Mouse (Mus musculus) intestine, postnatal 0 days (tissue): ENCODE results near the gene Cers5. TPM values are rescaled to one million over a fixed set of nuclear protein-coding genes. Genes with fewer than 3 reads are reported as not detected.

Experiments
- ATAC-seq: fragments of 200-750 bp; cut with Nextera tagmentation; 2 replicates; pipeline ENCODE4 v1.8.0; 2017; ENCODE audit warnings: mild to moderate bottlenecking, moderate TSS enrichment, moderate library complexity
- H3K27ac ChIP-seq: fragments of 300-500 bp; sonication (generic); 2 replicates; pipeline ENCODE4 v1.5.1; 2014; ENCODE audit warnings: mild to moderate bottlenecking, low read depth, low read length, moderate library complexity
- H3K27me3 ChIP-seq: fragments of 300-500 bp; sonication (generic); replicated peaks from 2 replicates; pipeline ENCODE4 v1.6.1; 2014; ENCODE audit warnings: low read length, mixed read lengths; ENCODE audit not compliant: control insufficient read depth, insufficient read depth
- H3K36me3 ChIP-seq: fragments of 300-500 bp; sonication (generic); 2 replicates; pipeline ENCODE4 v1.6.1; 2014; ENCODE audit warnings: mild to moderate bottlenecking, moderate library complexity; ENCODE audit not compliant: control insufficient read depth, insufficient read depth
- H3K4me1 ChIP-seq: fragments of 300-500 bp; sonication (generic); replicated peaks from 2 replicates; pipeline ENCODE4 v1.6.1; 2014; ENCODE audit warnings: antibody characterized with exemption, low read length, mixed read lengths; ENCODE audit not compliant: control insufficient read depth, insufficient read depth
- H3K4me2 ChIP-seq: fragments of 300-500 bp; sonication (generic); replicated peaks from 2 replicates; pipeline ENCODE4 v1.6.1; 2014; ENCODE audit warnings: low read depth, mild to moderate bottlenecking, moderate library complexity
- H3K4me3 ChIP-seq: fragments of 300-500 bp; sonication (generic); 2 replicates; pipeline ENCODE4 v1.5.1; 2014; ENCODE audit warnings: low read depth, low read length
- H3K9ac ChIP-seq: fragments of 300-500 bp; sonication (generic); 2 replicates; pipeline ENCODE4 v1.6.1; 2014; ENCODE audit warnings: mild to moderate bottlenecking, low read depth, low read length
- H3K9me3 ChIP-seq: fragments of 300-500 bp; sonication (generic); 2 replicates; pipeline ENCODE4 v1.6.1; 2016; ENCODE audit warnings: mixed run types; ENCODE audit not compliant: control insufficient read depth
- CTCF ChIP-seq: sonication (generic); IDR thresholded peaks from 2 replicates; pipeline ENCODE4 v1.5.1; 2016; ENCODE audit warnings: low read depth, mild to moderate bottlenecking, control low read depth, antibody characterized with exemption, moderate library complexity
- WGBS: fragments of 180-500 bp; shearing (Covaris S2); extraction: QIAGEN DNeasy Blood & Tissue Kit; methylation state at CpG from one replicate; pipeline ENCODE4 v1.1.7; 2014; 5-methylcytosine and 5-hydroxymethylcytosine counted together
- polyA plus RNA-seq: library from polyadenylated mRNA; unstranded; fragments of >200 nt; fragmentation: Nextera tagmentation; extraction: Ambion mirVana; gene quantifications from 2 replicates; pipeline ENCODE4 v1.2.1, GENCODE M21; 2015

Cers5 gene
- polyA plus RNA-seq, 1 experiment from 2014 or later: 18.7 TPM

DNA sequence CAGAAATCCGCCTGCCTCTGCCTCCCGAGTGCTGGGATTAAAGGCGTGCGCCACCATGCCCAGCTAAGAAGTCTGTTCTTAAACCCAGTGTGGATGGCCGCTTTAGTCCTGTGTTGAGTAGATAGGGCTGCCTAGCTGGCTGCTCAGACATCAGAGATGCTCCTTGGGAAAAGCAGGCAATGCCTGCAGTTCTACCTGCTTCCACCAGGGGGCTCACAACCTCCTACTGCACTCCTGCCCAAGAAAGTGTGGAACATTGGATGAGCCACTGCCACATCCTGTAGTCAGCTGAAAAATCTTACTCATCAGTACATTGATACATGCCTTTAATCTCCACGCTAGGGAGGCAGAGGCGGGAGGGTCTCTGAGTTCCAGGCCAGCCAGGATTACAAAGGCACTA is 57.8 kb downstream of the Cers5 start:
- Histone ChIP-seq H3K27me3 (no peaks in the 10 kb centered on the region), H3K9me3 (no peaks in the 10 kb centered on the region), H3K27ac (0 out of 2 replicates have a peak overlapping the region, but pooled peaks have one; percentile 16), H3K36me3 (peaks cover 41% of the 10 kb centered on the region), H3K9ac (no peak overlapping the region), H3K4me1 (no peaks in the 10 kb centered on the region), H3K4me2 (no peak overlapping the region), H3K4me3 (no peak overlapping the region)
- peak; percentile 9; the same call in 1 of the 2 replicates for ATAC-seq
- WGBS: 44% methylated on average over 7 of the region's 7 CpGs
- peak; percentile 95 for TF ChIP-seq CTCF

DNA sequence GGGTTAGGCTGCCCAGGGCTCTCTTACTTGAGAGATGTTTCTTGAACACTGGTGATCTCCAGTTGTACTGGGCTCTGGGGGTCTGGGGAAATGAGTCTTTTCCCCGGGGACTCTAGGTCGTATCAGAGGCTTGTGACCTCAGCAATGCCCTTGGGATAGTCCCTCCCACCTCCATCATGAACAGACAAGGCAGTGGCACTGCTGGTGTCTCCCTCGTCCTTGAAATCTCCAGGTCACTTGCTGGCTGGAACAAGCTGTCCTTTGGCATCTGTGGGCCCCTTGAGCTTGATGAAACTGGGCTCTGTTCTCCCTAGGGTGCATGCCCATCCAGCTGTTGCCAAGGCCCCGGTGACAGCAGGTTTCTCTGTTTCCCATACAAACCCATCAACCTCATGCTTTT is 58.5 kb downstream of the Cers5 start:
- no peak for ATAC-seq
- TF ChIP-seq CTCF: no peak
- no peak overlapping the region for H3K27ac ChIP-seq
- no peak overlapping the region for H3K4me3 ChIP-seq
- H3K27me3 ChIP-seq: no peaks in the 10 kb centered on the region
- H3K36me3 ChIP-seq: peaks cover 47% of the 10 kb centered on the region
- H3K4me1 ChIP-seq: no peaks in the 10 kb centered on the region
- H3K9me3 ChIP-seq: no peaks in the 10 kb centered on the region
- no peak overlapping the region for H3K9ac ChIP-seq
- 78% methylated on average over 4 of the region's 4 CpGs for WGBS
- H3K4me2 ChIP-seq: no peak overlapping the region

- Histone ChIP-seq H3K4me1 (no peaks in the 10 kb centered on the region), H3K27ac (no peak overlapping the region), H3K36me3 (peaks cover 53% of the 10 kb centered on the region), H3K4me3 (no peak overlapping the region), H3K4me2 (no peak overlapping the region), H3K9me3 (no peaks in the 10 kb centered on the region), H3K27me3 (no peaks in the 10 kb centered on the region), H3K9ac (no peak overlapping the region)
- no peak for TF ChIP-seq CTCF
- WGBS: 89% methylated on average over 3 of the region's 3 CpGs
- no peak for ATAC-seq
These were observed 59.1 kb downstream of the Cers5 start for GRCm38 (mm10) chr15:99713569-99713968.

DNA sequence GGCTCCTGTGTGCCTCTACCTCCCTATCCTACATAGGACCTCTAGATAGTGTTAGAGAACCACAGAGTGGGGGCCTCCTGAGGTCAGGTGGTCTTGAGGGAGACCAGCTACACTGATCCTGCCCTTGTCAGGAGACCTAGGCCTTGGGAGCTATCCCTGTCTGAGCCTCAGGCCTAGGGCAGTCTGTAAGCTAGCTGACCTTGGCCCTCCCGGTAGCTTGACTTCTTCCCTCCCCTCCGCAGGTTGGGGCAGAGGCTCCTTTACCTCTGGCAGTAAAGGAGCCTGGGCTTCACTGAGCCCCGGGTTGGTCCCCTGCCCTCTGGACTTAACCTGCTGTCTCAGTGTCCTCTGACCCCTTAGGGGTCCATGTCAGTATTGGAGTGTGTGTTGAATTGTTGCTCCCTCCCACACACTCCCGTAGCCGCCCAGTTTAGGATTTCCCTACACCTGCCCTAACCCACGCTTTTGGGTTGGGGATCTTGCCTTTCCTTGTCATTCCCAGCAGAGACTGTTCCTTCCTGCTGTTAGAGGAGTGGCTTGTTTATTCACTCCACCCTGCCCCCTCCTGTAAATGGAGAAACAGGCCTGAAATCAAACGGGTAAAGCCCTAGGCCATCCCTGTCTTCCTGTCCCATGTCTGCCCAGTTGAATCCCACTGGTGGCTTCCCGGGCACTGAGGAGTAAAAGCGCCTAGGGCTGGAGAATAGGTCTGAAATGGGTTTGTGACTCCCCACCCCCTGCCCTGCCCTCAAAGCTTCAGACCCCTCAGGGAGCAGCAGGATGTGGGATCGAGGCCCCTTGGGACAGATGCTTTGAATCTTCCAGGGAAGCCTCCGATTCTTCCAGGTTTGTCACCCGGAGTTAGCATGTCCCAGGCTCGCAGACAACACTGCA is 59.8 kb downstream of the Cers5 start:
- Histone ChIP-seq H3K27ac (peak overlapping the region; percentile 54), H3K4me1 (no peaks in the 10 kb centered on the region), H3K27me3 (no peaks in the 10 kb centered on the region), H3K9me3 (no peaks in the 10 kb centered on the region), H3K4me2 (no peak overlapping the region), H3K36me3 (peaks cover 60% of the 10 kb centered on the region), H3K4me3 (no peak overlapping the region), H3K9ac (no peak overlapping the region)
- 64% methylated on average over 13 of the region's 13 CpGs for WGBS
- ATAC-seq: no peak
- 0 out of 2 replicates have a peak, but pooled peaks have one; percentile 1 for TF ChIP-seq CTCF

- no peak for ATAC-seq
- no peaks in the 10 kb centered on the region for H3K9me3 ChIP-seq
- H3K9ac ChIP-seq: no peak overlapping the region
- H3K27ac ChIP-seq: no peak overlapping the region; the same call in 1 of the 2 replicates
- no peaks in the 10 kb centered on the region for H3K27me3 ChIP-seq
- no peaks in the 10 kb centered on the region for H3K4me1 ChIP-seq
- no peak overlapping the region for H3K4me2 ChIP-seq
- H3K36me3 ChIP-seq: peaks cover 70% of the 10 kb centered on the region
- TF ChIP-seq CTCF: no peak
- H3K4me3 ChIP-seq: no peak overlapping the region
- WGBS: 63% methylated on average over 3 of the region's 3 CpGs
These were observed 61.2 kb downstream of the Cers5 start for GRCm38 (mm10) chr15:99711491-99711890.

- no peaks in the 10 kb centered on the region for H3K9me3 ChIP-seq
- no peak overlapping the region for H3K4me2 ChIP-seq
- no peak overlapping the region for H3K9ac ChIP-seq
- H3K27me3 ChIP-seq: no peaks in the 10 kb centered on the region
- H3K36me3 ChIP-seq: peaks cover 78% of the 10 kb centered on the region
- H3K4me3 ChIP-seq: no peak overlapping the region
- TF ChIP-seq CTCF: no peak
- 86% methylated on average over 10 of the region's 10 CpGs for WGBS
- ATAC-seq: no peak
- H3K4me1 ChIP-seq: no peaks in the 10 kb centered on the region
- H3K27ac ChIP-seq: no peak overlapping the region; the same call in 1 of the 2 replicates
These were observed 62.2 kb downstream of the Cers5 start for GRCm38 (mm10) chr15:99710221-99711190.
